Mouse (Mus musculus) hindbrain, postnatal 0 days (tissue): ENCODE results near the gene Maml3. TPM values are rescaled to one million over a fixed set of nuclear protein-coding genes. Genes with fewer than 3 reads are reported as not detected.

Source experiments
- ATAC-seq: fragments of 200-750 bp; cut with Nextera tagmentation; 2 replicates; pipeline ENCODE4 v1.8.0; 2017; ENCODE audit warnings: mild to moderate bottlenecking, moderate TSS enrichment, moderate library complexity
- DNase-seq: peaks from one replicate; pipeline ENCODE4 v3.0.0-alpha.2; 2015; ENCODE audit warnings: low spot score
- H3K27ac ChIP-seq: fragments of 300-500 bp; sonication (generic); 2 replicates; pipeline ENCODE4 v1.5.1; 2014; ENCODE audit warnings: mild to moderate bottlenecking
- H3K27me3 ChIP-seq: fragments of 300-500 bp; sonication (generic); 2 replicates; pipeline ENCODE4 v1.6.1; 2014; ENCODE audit warnings: low read length, mixed read lengths; ENCODE audit not compliant: insufficient read depth
- H3K36me3 ChIP-seq: fragments of 300-500 bp; sonication (generic); 2 replicates; pipeline ENCODE4 v1.6.1; 2014; ENCODE audit warnings: low read length, mixed read lengths; ENCODE audit not compliant: insufficient read depth
- H3K4me1 ChIP-seq: fragments of 300-500 bp; sonication (generic); 2 replicates; pipeline ENCODE4 v1.6.1; 2014; ENCODE audit warnings: antibody characterized with exemption, low read length, mixed read lengths; ENCODE audit not compliant: insufficient read depth
- H3K4me2 ChIP-seq: fragments of 300-500 bp; sonication (generic); 2 replicates; pipeline ENCODE4 v1.6.1; 2014; ENCODE audit warnings: low read depth, mild to moderate bottlenecking, low read length, moderate library complexity, mixed read lengths
- H3K4me3 ChIP-seq: fragments of 300-500 bp; sonication (generic); 2 replicates; pipeline ENCODE4 v1.5.1; 2014; ENCODE audit warnings: low read length
- H3K9ac ChIP-seq: fragments of 300-500 bp; sonication (generic); replicated peaks from 2 replicates; pipeline ENCODE4 v1.6.1; 2014; ENCODE audit warnings: mild to moderate bottlenecking, low read length, moderate library complexity, mixed read lengths
- H3K9me3 ChIP-seq: fragments of 300-500 bp; sonication (generic); 2 replicates; pipeline ENCODE4 v1.6.1; 2016; ENCODE audit warnings: low read length, mixed read lengths
- CTCF ChIP-seq: IDR thresholded peaks from 2 replicates; pipeline ENCODE4 v1.5.1; 2016; ENCODE audit warnings: antibody characterized with exemption, control low read depth, low read depth
- WGBS: fragments of 180-500 bp; shearing (Covaris S2); extraction: QIAGEN DNeasy Blood & Tissue Kit; methylation state at CpG from one replicate; pipeline ENCODE4 v1.1.7; 2014; 5-methylcytosine and 5-hydroxymethylcytosine counted together
- polyA plus RNA-seq: library from polyadenylated mRNA; unstranded; fragments of >200 nt; fragmentation: Nextera tagmentation; extraction: Ambion mirVana; gene quantifications from 2 replicates; pipeline ENCODE4 v1.2.1, GENCODE M21; 2015
- total RNA-seq: library from RNA; depleted of rRNA; stranded (reverse); fragments of >200 nt; gene quantifications from 2 replicates; pipeline ENCODE4 v1.2.3, GENCODE M21; 2014

The Maml3 gene
- total and polyA plus RNA-seq, 2 experiments from 2014 or later = 4.8 to 18.8 TPM

DNA sequence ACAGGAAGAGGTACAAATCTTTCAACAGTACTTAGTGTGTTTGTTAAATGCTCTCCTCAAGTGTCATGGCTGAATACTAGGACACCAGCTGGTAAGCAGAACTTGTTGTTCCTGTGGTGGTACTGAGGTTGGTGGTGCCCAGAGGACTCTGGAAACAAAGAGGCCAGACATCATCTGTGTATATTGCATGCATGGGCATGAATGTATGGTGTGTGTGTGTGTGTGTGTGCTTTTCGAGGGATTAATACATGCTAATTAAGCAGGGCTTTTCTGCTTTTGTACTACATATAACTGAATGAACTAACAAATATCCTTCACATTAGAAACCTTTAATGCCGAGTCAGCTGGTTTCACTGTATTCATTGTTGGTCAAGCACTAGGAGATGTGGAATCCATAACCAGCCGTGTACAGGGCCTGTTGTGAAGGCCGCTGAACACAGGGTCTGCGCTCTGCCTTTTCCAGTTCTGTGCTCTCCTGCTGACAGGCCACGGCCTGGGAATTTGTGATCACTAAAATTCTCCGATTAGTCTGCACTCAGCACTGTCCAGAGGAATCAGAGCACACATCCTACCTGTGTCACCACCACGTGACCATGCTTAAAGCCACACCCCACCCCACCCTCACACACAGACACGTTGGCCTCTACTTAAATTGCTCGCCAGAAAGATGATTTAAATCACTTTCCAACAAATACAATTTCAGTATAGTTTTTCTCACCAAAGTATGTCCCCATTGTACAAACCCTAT is 197.6 kb downstream of the Maml3 start:
- no peak overlapping the region for H3K9ac ChIP-seq
- no peak for ATAC-seq
- no peak overlapping the region for H3K4me3 ChIP-seq
- no peak for DNase-seq
- no peak overlapping the region for H3K4me2 ChIP-seq
- no peak overlapping the region for H3K27ac ChIP-seq
- H3K36me3 ChIP-seq = no peaks in the 10 kb centered on the region
- H3K9me3 ChIP-seq = no peaks in the 10 kb centered on the region
- H3K4me1 ChIP-seq = no peaks in the 10 kb centered on the region
- WGBS = 47% methylated on average over 10 of the region's 10 CpGs
- no peak for TF ChIP-seq CTCF
- no peaks in the 10 kb centered on the region for H3K27me3 ChIP-seq

DNA sequence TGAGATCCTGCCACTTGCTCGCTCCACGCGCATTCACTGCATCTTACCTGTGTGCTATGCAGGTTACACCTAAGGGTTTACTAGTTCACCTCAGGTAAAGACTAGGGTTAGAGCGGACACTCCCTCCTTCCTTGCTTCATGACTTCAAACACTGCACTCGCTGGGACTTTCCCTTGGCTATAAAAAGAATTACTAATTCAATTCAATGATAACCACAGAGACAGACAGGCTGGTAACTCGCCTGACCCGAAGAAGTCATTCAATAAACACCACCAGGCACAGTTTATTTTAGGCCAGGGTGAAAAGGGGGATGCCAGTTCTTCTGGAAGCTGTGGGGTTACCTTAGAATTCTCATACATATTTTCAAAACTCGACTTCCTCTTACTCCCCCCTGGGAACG is 199.0 kb downstream of the Maml3 start:
- Histone ChIP-seq H3K9ac (no peak overlapping the region), H3K27me3 (no peaks in the 10 kb centered on the region)
- 84% methylated on average over 9 of the region's 9 CpGs for WGBS

DNA sequence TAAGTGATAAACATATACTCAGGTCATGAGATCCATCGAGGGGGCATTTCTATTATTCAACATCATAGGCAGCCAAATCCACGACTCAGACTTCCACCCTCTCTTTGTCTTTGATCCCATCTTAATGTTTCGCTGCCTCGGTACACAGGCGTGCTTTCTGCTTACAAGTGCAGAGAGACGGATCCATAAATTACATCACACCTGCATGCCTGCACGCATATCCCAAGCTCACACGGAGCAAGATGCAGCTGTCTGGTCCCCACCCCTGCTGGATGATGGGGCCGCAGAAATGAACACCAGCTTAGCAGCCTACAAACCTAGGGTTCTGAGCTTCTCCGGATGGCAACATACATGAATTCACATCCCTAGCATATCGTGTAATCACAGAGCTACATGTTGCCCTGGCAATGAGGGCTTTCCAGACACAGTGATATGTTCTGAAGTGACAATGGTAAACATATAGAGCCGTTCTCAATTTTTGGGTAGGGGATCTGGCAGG is 200.5 kb downstream of the Maml3 start:
- H3K4me1 ChIP-seq = no peaks in the 10 kb centered on the region
- no peak for TF ChIP-seq CTCF
- no peak for DNase-seq
- no peak for ATAC-seq
- no peak overlapping the region for H3K27ac ChIP-seq
- H3K9ac ChIP-seq = no peak overlapping the region
- H3K4me2 ChIP-seq = no peak overlapping the region
- H3K36me3 ChIP-seq = no peaks in the 10 kb centered on the region
- no peaks in the 10 kb centered on the region for H3K27me3 ChIP-seq
- H3K4me3 ChIP-seq = no peak overlapping the region
- WGBS = 59% methylated on average over 12 of the region's 12 CpGs
- no peaks in the 10 kb centered on the region for H3K9me3 ChIP-seq

More for the DNA sequence above, 199.0 kb downstream of the Maml3 start:
- H3K4me2 ChIP-seq = no peak overlapping the region
- H3K4me1 ChIP-seq = no peaks in the 10 kb centered on the region
- no peak overlapping the region for H3K27ac ChIP-seq
- H3K36me3 ChIP-seq = no peaks in the 10 kb centered on the region
- no peak for DNase-seq
- no peaks in the 10 kb centered on the region for H3K9me3 ChIP-seq
- ATAC-seq = no peak
- no peak overlapping the region for H3K4me3 ChIP-seq
- no peak for TF ChIP-seq CTCF

DNA sequence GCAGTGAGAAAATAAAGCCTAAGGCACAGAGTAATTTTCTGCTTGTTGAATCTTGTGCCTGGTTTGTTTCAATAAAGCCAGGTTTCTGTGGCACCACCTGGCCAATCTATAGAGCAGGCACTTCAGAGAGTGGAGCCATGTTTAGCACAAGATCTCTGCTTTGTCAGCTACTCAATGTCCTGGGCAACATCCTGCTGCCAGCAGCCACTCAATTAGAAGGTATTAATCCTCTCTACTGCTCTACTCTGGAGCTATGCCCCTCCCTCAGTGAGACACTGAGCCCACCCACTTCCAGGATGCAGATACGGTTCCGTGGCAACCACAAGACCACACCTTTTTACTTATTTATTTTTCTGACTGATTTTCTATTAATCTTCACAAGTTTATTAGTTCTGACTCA is 203.7 kb downstream of the Maml3 start:
- H3K9me3 ChIP-seq = no peaks in the 10 kb centered on the region
- no peaks in the 10 kb centered on the region for H3K36me3 ChIP-seq
- ATAC-seq (no peak), DNase-seq (no peak)
- H3K4me2 ChIP-seq = no peak overlapping the region
- H3K9ac ChIP-seq = no peak overlapping the region
- H3K27ac ChIP-seq = 0 out of 2 replicates have a peak overlapping the region, but pooled peaks have one; percentile 20
- no peak for TF ChIP-seq CTCF
- no peak overlapping the region for H3K4me3 ChIP-seq
- 65% methylated on average over 2 of the region's 2 CpGs for WGBS
- H3K27me3 ChIP-seq = no peaks in the 10 kb centered on the region
- H3K4me1 ChIP-seq = no peaks in the 10 kb centered on the region

DNA sequence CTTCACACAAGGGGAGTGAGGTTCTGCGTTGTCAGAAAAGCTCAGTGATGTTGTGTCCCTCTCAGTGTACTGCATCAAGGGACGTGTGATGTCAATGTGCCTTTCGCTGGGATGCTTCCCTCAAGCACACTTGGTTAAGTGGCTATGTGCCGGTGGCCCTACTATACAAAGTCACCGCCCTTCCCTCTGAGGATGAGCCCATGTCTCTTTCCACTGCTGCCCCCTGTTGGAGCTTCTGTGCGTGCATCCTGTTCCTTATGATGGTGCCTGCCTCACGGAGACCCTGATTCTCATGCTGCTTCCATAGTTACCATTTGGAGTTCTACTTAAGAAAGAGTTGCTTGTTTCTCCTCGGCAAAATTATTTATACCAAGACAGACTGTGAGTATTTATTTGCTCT is 210.4 kb downstream of the Maml3 start:
- Histone ChIP-seq H3K36me3 (no peaks in the 10 kb centered on the region), H3K9ac (no peak overlapping the region), H3K4me1 (peaks cover 8% of the 10 kb centered on the region), H3K9me3 (no peaks in the 10 kb centered on the region), H3K4me2 (no peak overlapping the region), H3K4me3 (no peak overlapping the region), H3K27ac (no peak overlapping the region), H3K27me3 (no peaks in the 10 kb centered on the region)
- DNase-seq (peak; percentile 21), ATAC-seq (no peak)
- peak; percentile 41 for TF ChIP-seq CTCF
- 71% methylated on average over 8 of the region's 8 CpGs for WGBS

DNA sequence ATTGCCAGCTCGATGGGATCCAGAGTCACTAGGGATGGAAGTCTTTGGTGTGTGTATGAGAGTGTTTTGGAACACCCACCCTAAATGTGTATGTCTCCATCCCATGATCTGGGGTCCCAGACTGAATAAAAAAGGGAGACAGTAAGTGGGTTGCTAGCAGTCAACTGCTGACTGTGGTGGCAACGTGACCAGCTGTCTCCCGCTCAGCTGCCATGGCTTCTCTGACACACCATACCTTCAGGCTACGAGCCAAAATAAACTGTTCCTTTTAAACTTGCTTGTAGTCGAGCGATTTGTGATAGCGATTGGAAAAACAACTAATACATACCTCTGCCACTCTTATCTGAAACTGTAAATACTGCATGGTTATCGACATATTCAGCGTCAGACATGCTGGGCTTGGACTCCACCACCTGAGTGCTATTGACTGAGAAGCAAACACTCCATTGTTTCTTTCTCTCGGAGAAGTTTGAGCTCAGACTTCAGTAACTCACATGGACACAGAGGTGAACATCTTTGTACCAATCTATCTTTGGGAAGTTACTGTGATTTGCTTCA is 213.2 kb downstream of the Maml3 start:
- H3K9ac ChIP-seq = no peak overlapping the region
- WGBS = 81% methylated on average over 10 of the region's 10 CpGs
- H3K4me3 ChIP-seq = no peak overlapping the region
- H3K36me3 ChIP-seq = no peaks in the 10 kb centered on the region
- no peak overlapping the region for H3K27ac ChIP-seq
- H3K4me1 ChIP-seq = peaks cover 26% of the 10 kb centered on the region
- DNase-seq = no peak
- no peaks in the 10 kb centered on the region for H3K27me3 ChIP-seq
- H3K4me2 ChIP-seq = no peak overlapping the region
- ATAC-seq = no peak
- no peaks in the 10 kb centered on the region for H3K9me3 ChIP-seq
- TF ChIP-seq CTCF = no peak

DNA sequence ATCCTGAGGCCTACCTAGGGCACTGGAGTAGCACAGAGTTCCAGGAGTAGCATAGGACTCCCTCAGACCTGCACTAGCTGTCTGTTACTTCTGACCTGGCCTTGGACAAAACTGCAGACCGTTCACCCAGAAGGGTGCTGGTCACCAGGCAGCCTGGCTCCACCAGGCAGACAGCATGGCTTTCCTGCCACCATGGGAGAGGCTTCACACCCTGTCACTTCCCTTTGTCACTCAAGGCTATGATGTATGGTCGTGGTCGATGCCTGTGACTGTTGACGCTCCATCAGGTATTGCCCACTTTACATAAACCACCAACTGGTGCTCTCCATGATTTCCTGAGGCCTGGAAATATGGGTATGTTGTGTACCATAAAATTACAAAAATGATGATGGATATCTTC is 214.7 kb downstream of the Maml3 start:
- no peaks in the 10 kb centered on the region for H3K9me3 ChIP-seq
- H3K27me3 ChIP-seq = no peaks in the 10 kb centered on the region
- H3K9ac ChIP-seq = no peak overlapping the region
- H3K27ac ChIP-seq = peak overlapping the region; percentile 79; the same call in 1 of the 2 replicates
- no peak for DNase-seq
- no peak; the same call in none of the 2 replicates for ATAC-seq
- peaks cover 26% of the 10 kb centered on the region for H3K4me1 ChIP-seq
- H3K4me3 ChIP-seq = no peak overlapping the region
- no peak overlapping the region for H3K4me2 ChIP-seq
- no peak for TF ChIP-seq CTCF
- H3K36me3 ChIP-seq = no peaks in the 10 kb centered on the region
- 48% methylated on average over 4 of the region's 4 CpGs for WGBS
